Mouse (Mus musculus) cortical plate, adult 2 months (tissue): ENCODE results near the gene Dhx34.

Source experiments
- CTCF ChIP-seq: fragments of 200-500 bp; IDR thresholded peaks from 2 replicates; pipeline ENCODE4 v1.5.1; 2011; ENCODE audit warnings: mild to moderate bottlenecking, control low read depth, low read length; ENCODE audit not compliant: insufficient read depth; ENCODE audit errors: extremely low read depth
- POLR2A ChIP-seq: fragments of 200-500 bp; IDR thresholded peaks from 2 replicates; pipeline ENCODE4 v1.6.1; 2011; ENCODE audit warnings: mild to moderate bottlenecking, low read length, control low read depth; ENCODE audit not compliant: insufficient read depth; ENCODE audit errors: extremely low read depth

GRCm38 (mm10) chr7:16263015-16263787, 41.4 kb upstream of the Dhx34 start:
- TF ChIP-seq POLR2A = no peak
- peak; percentile 81 for TF ChIP-seq CTCF
